Mouse (Mus musculus) ES-Bruce4 (cell line): Measurements from ENCODE around the gene Ranbp17.

Source experiments
- CTCF ChIP-seq: IDR thresholded peaks from one replicate; pipeline ENCODE4 v1.8.1; 2011; ENCODE audit warnings: low read depth, low read length
- POLR2A ChIP-seq: IDR thresholded peaks from one replicate; pipeline ENCODE4 v1.8.1; 2011; ENCODE audit warnings: low read length; ENCODE audit not compliant: insufficient read depth

DNA sequence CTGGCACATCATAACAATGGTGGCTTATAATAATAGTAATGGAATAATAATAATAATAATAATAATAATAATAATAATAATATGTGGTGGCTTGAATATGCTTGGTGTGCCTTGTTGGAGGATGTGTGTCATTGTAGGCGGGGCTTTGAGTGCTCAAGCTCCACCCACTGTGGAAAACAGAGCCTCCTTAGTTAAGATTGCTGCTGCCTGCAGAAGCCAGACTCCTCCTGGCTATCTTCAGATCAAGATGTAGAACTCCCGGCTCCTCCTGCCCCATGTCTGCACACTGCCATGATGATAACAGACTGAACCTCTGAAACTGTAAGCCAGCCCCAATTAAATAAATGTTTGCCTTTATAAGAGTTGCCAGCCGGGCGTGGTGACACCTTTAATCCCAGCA lies 21.0 kb upstream of the Ranbp17 start:
- TF ChIP-seq POLR2A (peak; percentile 80), CTCF (no peak)
